Mouse (Mus musculus): ENCODE measurements around the gene Ppp1r16b.
A peak's percentile ranks its signal among the peaks of the same experiment; 100 is the strongest.

Ppp1r16b gene

DNA sequence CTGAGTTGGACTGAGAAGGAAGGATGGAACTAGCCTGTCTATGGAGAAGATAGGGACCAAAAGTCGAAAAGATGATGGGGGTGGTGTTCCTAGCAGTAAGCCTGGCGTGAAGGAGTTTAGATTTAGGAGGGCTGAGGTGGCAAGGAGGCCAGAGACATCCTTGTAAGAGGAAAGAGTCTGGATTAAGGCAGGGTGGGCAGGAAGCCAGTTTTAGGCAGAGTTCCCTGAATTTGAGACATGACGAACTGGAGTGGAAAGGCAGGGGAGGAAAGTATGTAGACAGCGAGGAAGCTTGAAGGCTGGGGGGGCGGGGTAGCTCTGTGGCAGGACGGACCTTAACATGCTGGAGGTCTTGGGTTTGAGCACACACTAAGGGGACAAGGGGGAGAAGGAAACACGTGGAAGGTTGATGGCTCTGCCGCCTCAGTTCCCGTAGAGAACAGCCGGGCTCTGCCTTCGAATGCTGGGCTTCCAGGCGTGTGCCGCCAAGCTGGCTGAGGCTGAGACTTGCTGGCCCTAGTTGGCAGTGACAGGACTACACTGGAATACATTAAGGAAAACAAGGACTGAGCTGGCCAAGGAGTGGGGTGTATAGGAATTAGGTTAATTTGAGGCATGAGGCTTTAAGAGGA, 105.0 kb downstream of the Ppp1r16b start:
- DNase-seq (ENCODE audit: low spot score) = no peak

GRCm38 (mm10) chr2:158771066-158771763, 106.0 kb downstream of the Ppp1r16b start:
- no peak for DNase-seq (ENCODE audit: low spot score)

DNA sequence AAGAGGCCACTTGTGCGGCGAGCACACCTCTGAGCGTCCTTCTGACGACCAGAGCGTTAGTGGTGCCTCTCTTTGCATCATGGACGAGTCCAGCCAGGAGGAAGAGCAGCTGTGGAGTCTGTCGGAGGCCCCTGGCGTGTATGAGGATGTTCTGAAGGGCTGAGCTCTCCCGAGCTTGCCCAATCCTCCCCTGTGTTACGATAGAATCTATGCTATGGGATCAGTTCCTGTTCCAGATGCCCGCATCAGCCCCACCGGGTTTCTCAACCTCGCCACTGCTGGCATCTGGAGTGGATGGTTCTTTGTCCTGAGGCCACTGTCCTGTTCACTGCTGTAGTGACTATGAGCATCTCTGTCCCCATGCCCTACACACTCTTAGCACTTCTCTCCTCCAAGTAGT, 107.6 kb downstream of the Ppp1r16b start:
- no peak for DNase-seq (ENCODE audit: low spot score)

GRCm38 (mm10) chr2:158774886-158775285, 109.7 kb downstream of the Ppp1r16b start:
- no peak for DNase-seq (ENCODE audit: low spot score)

- no peak for DNase-seq (ENCODE audit: low spot score)
These were observed 111.5 kb downstream of the Ppp1r16b start for GRCm38 (mm10) chr2:158776716-158777115.

DNA sequence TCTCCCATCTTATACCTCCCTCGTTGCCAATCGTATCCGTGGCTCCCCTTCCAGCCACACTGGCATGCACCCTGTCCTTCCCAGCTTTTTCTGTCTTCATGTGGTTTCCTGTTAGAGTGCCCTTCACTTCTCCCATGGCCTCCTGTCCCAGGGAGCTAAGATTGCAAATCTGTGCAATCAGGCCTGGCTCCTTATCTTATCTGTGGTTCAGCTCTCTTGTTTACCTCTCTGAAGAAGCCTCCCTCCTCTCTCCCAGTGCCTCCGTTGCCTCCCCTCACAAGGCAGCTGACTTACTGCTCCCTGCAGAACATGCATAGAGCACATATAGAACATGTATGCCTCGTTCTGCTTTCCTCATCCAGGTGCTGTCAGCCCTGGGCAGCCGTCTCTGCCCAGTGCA, 112.3 kb downstream of the Ppp1r16b start:
- DNase-seq (ENCODE audit: low spot score) = no peak

GRCm38 (mm10) chr2:158778349-158778748, 113.2 kb downstream of the Ppp1r16b start:
- no peak for DNase-seq (ENCODE audit: low spot score)

- DNase-seq (ENCODE audit: low spot score) = no peak
These were observed 115.9 kb downstream of the Ppp1r16b start for GRCm38 (mm10) chr2:158781126-158781525.

- DNase-seq (ENCODE audit: low spot score) = no peak
These were observed 122.0 kb downstream of the Ppp1r16b start for GRCm38 (mm10) chr2:158786927-158787795.

DNA sequence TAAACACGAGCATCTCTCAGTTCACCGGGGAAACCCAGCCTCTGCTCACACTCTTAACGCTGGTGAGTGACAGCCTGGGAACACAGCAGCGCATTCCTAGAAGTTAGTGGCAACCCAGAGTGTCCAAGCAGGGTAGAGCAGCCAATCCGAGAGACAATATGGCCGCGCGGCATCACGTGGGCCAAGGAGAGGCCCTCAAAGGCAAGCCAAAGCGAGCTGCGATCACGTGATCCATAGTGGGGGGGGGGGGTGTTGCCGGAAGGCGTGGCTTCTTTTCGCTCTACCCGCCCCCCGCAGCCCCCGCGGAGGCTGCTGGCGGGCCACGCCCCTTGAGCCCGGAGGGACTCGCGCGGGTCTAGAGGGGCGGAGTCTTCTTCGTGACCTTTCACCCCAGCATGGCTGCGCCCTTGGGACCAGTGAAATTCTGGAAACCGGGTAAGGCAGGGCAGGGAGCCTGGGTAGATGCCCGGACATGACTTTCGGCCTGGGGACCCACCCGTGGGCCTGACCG, 129.4 kb downstream of the Ppp1r16b start, which contains the start of gene Dhx35:
Gene Dhx35 (plus strand): TSS at position 314 of the 511 bp plus-strand sequence.
- peak; percentile 86 for DNase-seq (ENCODE audit: low spot score)

GRCm38 (mm10) chr2:158795043-158795442, 129.8 kb downstream of the Ppp1r16b start:
- no peak for DNase-seq (ENCODE audit: low spot score)

- no peak for DNase-seq (ENCODE audit: low spot score)
These were observed 130.7 kb downstream of the Ppp1r16b start for GRCm38 (mm10) chr2:158795875-158796274.

GRCm38 (mm10) chr2:158799328-158799727, 134.1 kb downstream of the Ppp1r16b start:
- no peak for DNase-seq (ENCODE audit: low spot score)

GRCm38 (mm10) chr2:158800788-158801187, 135.6 kb downstream of the Ppp1r16b start:
- no peak for DNase-seq (ENCODE audit: low spot score)

DNA sequence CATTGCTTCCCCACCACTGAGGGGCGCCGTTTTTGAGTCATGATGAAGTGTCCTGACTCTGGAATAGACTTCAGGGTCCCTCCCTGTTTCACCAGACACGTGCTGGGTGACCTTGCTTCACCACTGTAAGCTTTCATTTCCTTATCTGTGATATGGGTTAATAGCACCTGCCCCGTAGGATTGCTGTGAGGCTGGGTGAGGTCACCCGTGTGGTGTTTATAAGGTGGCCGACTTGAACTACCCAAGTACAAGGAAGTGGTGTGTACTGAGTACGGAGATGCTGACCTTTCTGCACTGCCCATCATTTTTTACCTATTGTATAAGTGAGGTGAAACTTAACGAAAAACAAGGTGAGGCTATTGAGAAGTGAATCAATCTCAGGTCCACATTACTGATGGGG, 138.4 kb downstream of the Ppp1r16b start:
- no peak for DNase-seq (ENCODE audit: low spot score)

DNA sequence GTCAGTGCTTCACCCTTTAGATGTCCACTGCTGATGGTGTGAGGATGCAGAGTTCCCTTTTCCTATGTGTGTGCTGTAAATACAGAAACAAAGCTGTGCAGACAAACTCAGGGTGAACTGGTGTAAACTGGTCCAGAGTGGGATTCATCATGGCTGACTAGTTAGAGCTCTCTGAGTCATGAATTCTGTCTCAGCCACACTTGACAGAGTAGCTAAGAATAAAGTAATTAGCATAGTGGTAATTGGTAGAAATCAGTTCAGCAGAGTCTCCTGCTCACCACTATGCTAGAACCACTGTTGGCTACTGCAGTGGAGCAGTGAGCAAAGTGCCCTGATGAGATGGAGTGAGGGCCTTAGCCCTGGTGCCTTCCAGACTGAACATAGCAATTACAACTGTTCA, 150.5 kb downstream of the Ppp1r16b start:
- no peak for DNase-seq (ENCODE audit: low spot score)

Measured in urinary bladder, postnatal 25 days (tissue).